Mouse (Mus musculus) hindbrain, embryonic 11.5 days (tissue): ENCODE measurements around the gene 1700020L24Rik. TPM values are rescaled to one million over a fixed set of nuclear protein-coding genes. Genes with fewer than 3 reads are reported as not detected.

Source experiments
- ATAC-seq: fragments of 200-750 bp; cut with Nextera tagmentation; 2 replicates; pipeline ENCODE4 v1.8.0; 2017; ENCODE audit warnings: mild to moderate bottlenecking, moderate TSS enrichment, moderate library complexity; ENCODE audit not compliant: low FRiP score
- DNase-seq: peaks from one replicate; pipeline ENCODE4 v3.0.0-alpha.2; 2015; ENCODE audit warnings: low spot score
- H3K27ac ChIP-seq: fragments of 300-500 bp; sonication (generic); 2 replicates; pipeline ENCODE4 v1.5.1; 2014; ENCODE audit warnings: mild to moderate bottlenecking, low read depth, low read length
- H3K27me3 ChIP-seq: fragments of 300-500 bp; sonication (generic); 2 replicates; pipeline ENCODE4 v1.6.1; 2014; ENCODE audit warnings: mild to moderate bottlenecking, low read length, moderate library complexity, mixed read lengths; ENCODE audit not compliant: control insufficient read depth, insufficient read depth
- H3K36me3 ChIP-seq: fragments of 300-500 bp; sonication (generic); 2 replicates; pipeline ENCODE4 v1.6.1; 2014; ENCODE audit warnings: mild to moderate bottlenecking, low read length, moderate library complexity, mixed read lengths; ENCODE audit not compliant: control insufficient read depth, insufficient read depth
- H3K4me1 ChIP-seq: fragments of 300-500 bp; sonication (generic); replicated peaks from 2 replicates; pipeline ENCODE4 v1.6.1; 2014; ENCODE audit warnings: low read length, mixed read lengths; ENCODE audit not compliant: control insufficient read depth, insufficient read depth
- H3K4me2 ChIP-seq: fragments of 300-500 bp; sonication (generic); replicated peaks from 2 replicates; pipeline ENCODE4 v1.6.1; 2014; ENCODE audit warnings: mild to moderate bottlenecking, low read depth, low read length
- H3K4me3 ChIP-seq: fragments of 300-500 bp; sonication (generic); 2 replicates; pipeline ENCODE4 v1.5.1; 2014; ENCODE audit warnings: low read depth, low read length
- H3K9ac ChIP-seq: fragments of 300-500 bp; sonication (generic); 2 replicates; pipeline ENCODE4 v1.6.1; 2014; ENCODE audit warnings: low read depth, low read length
- H3K9me3 ChIP-seq: fragments of 300-500 bp; sonication (generic); 2 replicates; pipeline ENCODE4 v1.6.1; 2016; ENCODE audit warnings: low read length; ENCODE audit not compliant: control insufficient read depth
- WGBS: fragments of 180-500 bp; shearing (Covaris S2); extraction: QIAGEN DNeasy Blood & Tissue Kit; methylation state at CpG from one replicate; pipeline ENCODE4 v1.1.7; 2014; 5-methylcytosine and 5-hydroxymethylcytosine counted together
- polyA plus RNA-seq: library from polyadenylated mRNA; unstranded; fragments of >200 nt; fragmentation: Nextera tagmentation; extraction: Ambion mirVana; gene quantifications from 2 replicates; pipeline ENCODE4 v1.2.1, GENCODE M21; 2014

The 1700020L24Rik gene
- polyA plus RNA-seq, 1 experiment from 2014 or later = 0.83 TPM

- 2% methylated on average over 29 of the region's 44 CpGs for WGBS
- ATAC-seq (peak; percentile 84), DNase-seq (peak; percentile 72)
- Histone ChIP-seq H3K27ac (peak within 1 kb of the TSS; percentile 62; the same call in 1 of the 2 replicates), H3K4me1 (peaks cover 3% of the 10 kb centered on the region), H3K27me3 (no peaks in the 10 kb centered on the region), H3K4me3 (peak within 1 kb of the TSS; percentile 82), H3K9me3 (no peaks in the 10 kb centered on the region), H3K4me2 (peak within 1 kb of the TSS; percentile 94), H3K36me3 (no peaks in the 10 kb centered on the region), H3K9ac (peak within 1 kb of the TSS; percentile 92)
Measured at GRCm38 (mm10) chr11:83409087-83409754, 28.3 kb upstream of the 1700020L24Rik start, which contains the start of gene Rasl10b. Gene Rasl10b, plus strand, starts transcription at chr11:83409137.

- Histone ChIP-seq H3K27me3 (no peaks in the 10 kb centered on the region), H3K9ac (peak overlapping the region; percentile 92), H3K4me1 (peaks cover 3% of the 10 kb centered on the region), H3K36me3 (no peaks in the 10 kb centered on the region), H3K4me2 (peak overlapping the region; percentile 94), H3K27ac (peak overlapping the region; percentile 62; the same call in 1 of the 2 replicates), H3K9me3 (no peaks in the 10 kb centered on the region), H3K4me3 (peak overlapping the region; percentile 82)
- peak; percentile 53 for DNase-seq
- WGBS = under 1% methylated on average over 20 of the region's 40 CpGs
- peak; percentile 59 for ATAC-seq
Measured at GRCm38 (mm10) chr11:83409792-83410291, 27.6 kb upstream of the 1700020L24Rik start.

- H3K9me3 ChIP-seq = no peaks in the 10 kb centered on the region
- H3K27ac ChIP-seq = no peak overlapping the region
- 30% methylated on average over 6 of the region's 6 CpGs for WGBS
- no peaks in the 10 kb centered on the region for H3K36me3 ChIP-seq
- peaks cover 3% of the 10 kb centered on the region for H3K4me1 ChIP-seq
- no peak for DNase-seq
- no peaks in the 10 kb centered on the region for H3K27me3 ChIP-seq
- H3K4me2 ChIP-seq = peak overlapping the region; percentile 94
- no peak overlapping the region for H3K9ac ChIP-seq
- no peak for ATAC-seq
- peak overlapping the region; percentile 82 for H3K4me3 ChIP-seq
Measured at GRCm38 (mm10) chr11:83410510-83410909, 27.0 kb upstream of the 1700020L24Rik start.

DNA sequence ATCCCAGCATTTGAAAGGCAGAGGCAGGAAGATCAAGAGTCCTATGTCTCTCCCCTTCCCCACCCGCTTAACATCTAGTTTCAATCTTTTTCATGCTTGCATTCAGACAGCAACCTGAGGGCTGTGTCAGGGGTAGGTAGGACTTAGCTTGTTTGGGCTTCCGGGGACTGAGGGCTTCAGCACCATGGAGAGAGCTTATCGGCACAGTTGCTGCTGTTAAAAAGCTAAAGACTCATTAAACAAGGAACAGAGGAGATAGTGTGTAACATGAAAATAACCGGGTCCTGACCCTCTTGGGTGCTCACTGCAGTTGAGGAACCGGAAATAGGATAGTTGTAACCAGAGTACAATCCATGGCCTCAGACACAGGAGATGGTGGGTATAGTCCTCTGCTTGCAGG lies 20.4 kb upstream of the 1700020L24Rik start:
- no peaks in the 10 kb centered on the region for H3K9me3 ChIP-seq
- H3K36me3 ChIP-seq = no peaks in the 10 kb centered on the region
- ATAC-seq = no peak
- no peak overlapping the region for H3K4me2 ChIP-seq
- WGBS = 20% methylated on average over 5 of the region's 5 CpGs
- H3K27ac ChIP-seq = no peak overlapping the region
- H3K4me3 ChIP-seq = no peak overlapping the region
- H3K9ac ChIP-seq = no peak overlapping the region
- H3K4me1 ChIP-seq = no peaks in the 10 kb centered on the region; the same call in 1 of the 2 replicates
- H3K27me3 ChIP-seq = peaks cover 18% of the 10 kb centered on the region
- peak; percentile 61 for DNase-seq

GRCm38 (mm10) chr11:83417708-83418107 lies 19.8 kb upstream of the 1700020L24Rik start:
- DNase-seq (no peak), ATAC-seq (no peak)
- no peaks in the 10 kb centered on the region for H3K9me3 ChIP-seq
- H3K36me3 ChIP-seq = no peaks in the 10 kb centered on the region
- 84% methylated on average over 7 of the region's 7 CpGs for WGBS
- no peak overlapping the region for H3K27ac ChIP-seq
- peaks cover 18% of the 10 kb centered on the region for H3K27me3 ChIP-seq
- H3K4me1 ChIP-seq = no peaks in the 10 kb centered on the region; the same call in 1 of the 2 replicates
- no peak overlapping the region for H3K4me3 ChIP-seq
- H3K9ac ChIP-seq = no peak overlapping the region
- H3K4me2 ChIP-seq = no peak overlapping the region

GRCm38 (mm10) chr11:83418566-83418965 lies 18.9 kb upstream of the 1700020L24Rik start:
- Histone ChIP-seq H3K4me2 (peak overlapping the region; percentile 28), H3K36me3 (no peaks in the 10 kb centered on the region), H3K9ac (no peak overlapping the region), H3K27ac (no peak overlapping the region), H3K4me3 (no peak overlapping the region; the same call in 1 of the 2 replicates), H3K4me1 (no peaks in the 10 kb centered on the region; the same call in 1 of the 2 replicates), H3K27me3 (peaks cover 18% of the 10 kb centered on the region), H3K9me3 (no peaks in the 10 kb centered on the region)
- peak; percentile 71 for ATAC-seq
- peak; percentile 57 for DNase-seq
- 9% methylated on average over 38 of the region's 38 CpGs for WGBS

DNA sequence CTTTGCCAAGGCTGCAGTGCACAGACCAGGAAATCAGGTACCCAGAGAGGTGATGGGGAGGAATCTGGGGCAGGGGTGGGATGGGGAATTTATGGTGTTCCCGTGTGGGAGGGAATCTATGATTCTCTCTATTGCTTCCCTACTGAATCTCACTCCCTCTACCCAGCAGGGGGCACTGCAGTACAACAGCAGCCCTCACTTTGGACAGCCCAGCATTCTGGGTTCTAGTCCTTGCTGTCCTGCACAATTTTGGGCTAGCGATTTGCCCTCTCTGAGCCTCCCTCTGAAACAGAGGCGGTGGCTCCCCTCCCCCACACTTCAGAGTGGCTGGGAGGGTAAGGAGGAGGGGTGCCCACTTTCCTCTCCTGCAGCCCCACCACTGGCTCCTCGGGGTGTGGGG lies 17.1 kb upstream of the 1700020L24Rik start:
- no peak overlapping the region for H3K9ac ChIP-seq
- no peak for ATAC-seq

GRCm38 (mm10) chr11:83421305-83421704 lies 16.2 kb upstream of the 1700020L24Rik start:
- ATAC-seq = no peak

More for the DNA sequence above, 17.1 kb upstream of the 1700020L24Rik start:
- no peak overlapping the region for H3K27ac ChIP-seq
- H3K9me3 ChIP-seq = no peaks in the 10 kb centered on the region
- H3K4me3 ChIP-seq = no peak overlapping the region
- H3K4me2 ChIP-seq = no peak overlapping the region
- WGBS = 41% methylated on average over 4 of the region's 4 CpGs
- no peaks in the 10 kb centered on the region; the same call in 1 of the 2 replicates for H3K4me1 ChIP-seq
- DNase-seq = peak; percentile 46
- H3K27me3 ChIP-seq = peaks cover 18% of the 10 kb centered on the region
- no peaks in the 10 kb centered on the region for H3K36me3 ChIP-seq

GRCm38 (mm10) chr11:83424681-83425080 lies 12.8 kb upstream of the 1700020L24Rik start:
- Histone ChIP-seq H3K27ac (no peak overlapping the region), H3K9me3 (no peaks in the 10 kb centered on the region), H3K4me2 (no peak overlapping the region), H3K9ac (no peak overlapping the region), H3K27me3 (peaks cover 13% of the 10 kb centered on the region), H3K36me3 (no peaks in the 10 kb centered on the region), H3K4me1 (no peaks in the 10 kb centered on the region), H3K4me3 (no peak overlapping the region)
- 9% methylated on average over 8 of the region's 8 CpGs for WGBS
- no peak for ATAC-seq
- DNase-seq = peak; percentile 90

More at GRCm38 (mm10) chr11:83421305-83421704, 16.2 kb upstream of the 1700020L24Rik start:
- H3K9me3 ChIP-seq = no peaks in the 10 kb centered on the region
- H3K4me1 ChIP-seq = no peaks in the 10 kb centered on the region; the same call in 1 of the 2 replicates
- H3K27ac ChIP-seq = no peak overlapping the region
- H3K27me3 ChIP-seq = peaks cover 20% of the 10 kb centered on the region
- H3K4me2 ChIP-seq = no peak overlapping the region
- H3K9ac ChIP-seq = no peak overlapping the region
- DNase-seq = peak; percentile 77
- no peak overlapping the region for H3K4me3 ChIP-seq
- H3K36me3 ChIP-seq = no peaks in the 10 kb centered on the region
- WGBS = 5% methylated on average over 9 of the region's 9 CpGs
